Mouse (Mus musculus) heart, postnatal 10 days (tissue): ENCODE data around the gene Myo16. TPM values are rescaled to one million over a fixed set of nuclear protein-coding genes. Genes with fewer than 3 reads are reported as not detected.

ENCODE experiments used
- DNase-seq, 2 experiments: peaks; one replicate each; pipeline ENCODE4 v3.0.0; 2021
- intact Hi-C: fragments of 180-260 bp; cut with DNase I; formaldehyde crosslinking; loops from one replicate; pipeline ENCODE4 v1.15.1; 2025
- total RNA-seq, 2 experiments: library from RNA; stranded (reverse); gene quantifications; 2 replicates each; pipeline ENCODE4 v1.2.3; 2021

Gene Myo16
- total RNA-seq, 2 experiments from 2014 or later, result 7.6 to 8.0 TPM

DNA sequence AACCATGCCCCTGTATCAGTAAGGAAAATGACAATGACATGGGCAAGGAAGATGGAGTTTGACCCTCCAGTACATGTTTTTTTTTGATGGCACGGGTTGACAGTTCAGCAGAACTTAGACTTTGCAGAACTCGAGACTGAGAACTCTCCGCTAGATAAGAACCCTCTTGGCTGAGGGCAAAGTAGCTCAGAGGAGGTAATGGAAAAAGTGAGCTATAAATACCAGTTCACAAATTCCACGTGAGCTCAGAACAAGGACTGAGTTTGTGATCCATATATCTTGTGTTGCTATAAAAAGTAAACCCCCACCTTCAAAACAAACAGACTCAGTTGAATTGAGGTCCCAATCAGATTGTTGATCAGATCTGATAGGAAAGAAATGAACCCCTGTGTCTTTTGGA, 489.5 kb downstream of the Myo16 start:
- DNase-seq, result no peak
- intact Hi-C loops, result loop anchor here (5.0 kb wide), 1 partner anchor 56 kb away; no protein-coding TSS in a partner anchor

DNA sequence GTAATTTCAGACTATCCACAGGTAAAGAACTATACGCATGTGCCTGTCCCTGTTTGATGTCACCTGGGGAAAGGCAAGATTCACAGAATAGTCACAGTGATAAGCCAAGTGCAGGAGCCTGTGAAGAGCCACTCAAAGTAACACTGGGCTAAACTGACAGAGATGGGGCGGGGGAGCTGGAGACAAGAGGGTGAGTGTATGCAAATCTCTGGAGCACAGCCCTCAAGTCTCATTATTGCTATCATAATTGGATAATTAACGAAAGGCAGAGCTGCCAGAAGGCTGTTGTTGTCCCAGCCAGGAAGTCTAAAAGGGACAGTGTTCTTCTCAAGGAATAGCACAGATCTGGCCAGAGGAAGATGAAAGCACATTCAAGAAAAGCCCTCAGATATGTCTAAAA, 490.8 kb downstream of the Myo16 start:
- DNase-seq, result no peak
- intact Hi-C loops, result loop anchor here (5.0 kb wide), 1 partner anchor 57 kb away; no protein-coding TSS in a partner anchor

DNA sequence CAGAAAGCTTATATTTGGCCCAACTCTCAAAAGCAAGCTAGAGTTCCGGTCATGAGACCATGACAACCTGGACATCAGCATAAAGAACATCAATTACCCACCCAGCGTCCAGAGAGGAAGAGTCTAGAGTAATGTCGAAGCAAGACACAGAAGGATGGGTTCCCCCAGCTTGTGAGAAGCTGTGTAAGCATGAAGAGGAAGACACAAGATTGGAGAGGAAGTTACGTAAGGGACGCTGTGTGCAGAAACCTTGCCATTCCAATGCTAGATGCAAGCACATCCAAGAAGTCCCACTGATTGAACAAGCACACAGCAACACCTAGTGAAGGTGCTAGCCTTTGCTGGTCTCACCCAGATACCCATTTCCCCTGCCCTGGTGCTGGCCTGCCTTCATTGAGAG, 492.0 kb downstream of the Myo16 start:
- intact Hi-C loops, result no loop called here
- no peak for DNase-seq

DNA sequence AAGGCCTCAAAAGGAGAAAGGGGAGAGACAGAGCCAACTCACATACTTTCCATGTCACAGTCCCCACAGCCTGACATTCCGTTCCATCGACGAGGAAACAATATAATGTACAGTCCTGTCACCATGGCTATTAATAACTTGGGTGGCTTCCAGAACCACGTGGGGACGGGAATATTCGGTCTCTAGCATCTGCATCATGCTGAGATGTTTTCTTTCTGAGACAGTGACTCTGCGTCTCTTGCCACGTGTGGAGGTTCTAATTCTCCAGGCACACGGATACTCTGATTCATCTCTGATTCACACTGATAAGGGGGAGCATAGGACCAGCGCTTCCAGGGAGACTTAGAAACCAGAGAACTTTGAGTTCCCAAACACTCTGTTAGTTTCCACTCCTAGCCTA, 492.8 kb downstream of the Myo16 start:
- intact Hi-C loops, result no loop called here
- DNase-seq, result no peak

DNA sequence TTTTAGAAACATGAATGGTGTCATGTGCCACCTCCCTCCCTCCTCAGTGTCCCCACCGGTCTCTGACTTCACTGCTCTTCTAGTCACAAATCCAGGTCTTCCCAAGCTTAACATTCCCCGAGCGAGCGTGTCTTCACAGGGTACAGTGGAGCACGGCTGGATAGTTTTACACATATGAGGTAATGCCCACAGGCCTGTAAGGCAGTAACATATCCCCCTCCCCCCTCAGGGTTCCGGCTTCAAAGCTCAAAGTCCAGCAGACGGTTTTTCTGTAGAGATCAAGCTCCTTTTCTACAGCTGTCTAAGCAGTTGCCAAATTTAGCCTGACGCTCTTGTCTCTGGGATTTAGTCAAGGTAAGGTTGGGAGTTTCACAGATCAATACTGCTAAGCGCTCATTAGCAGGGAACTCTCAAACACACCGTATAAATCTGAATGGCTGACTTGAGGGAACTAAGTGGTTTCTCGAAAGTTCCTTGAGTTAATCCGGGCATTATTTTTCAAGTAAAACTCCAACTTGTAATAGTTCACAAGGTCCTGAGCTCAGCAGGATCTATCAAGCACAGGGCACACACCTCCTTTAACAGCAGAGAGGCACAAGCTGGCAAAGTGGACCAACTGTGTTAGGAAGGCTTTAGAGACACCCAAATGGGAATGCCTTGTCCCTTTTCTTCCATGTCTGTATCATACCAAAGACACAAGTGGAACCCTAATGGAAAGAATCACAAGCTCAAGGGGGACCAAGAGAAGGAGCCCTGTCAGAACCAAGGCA, 498.0 kb downstream of the Myo16 start:
- intact Hi-C loops, result loop anchor here (5.0 kb wide), 3 partner anchors 161 to 531 kb away; partner anchors contain the start of gene Irs2
- DNase-seq, result no peak

DNA sequence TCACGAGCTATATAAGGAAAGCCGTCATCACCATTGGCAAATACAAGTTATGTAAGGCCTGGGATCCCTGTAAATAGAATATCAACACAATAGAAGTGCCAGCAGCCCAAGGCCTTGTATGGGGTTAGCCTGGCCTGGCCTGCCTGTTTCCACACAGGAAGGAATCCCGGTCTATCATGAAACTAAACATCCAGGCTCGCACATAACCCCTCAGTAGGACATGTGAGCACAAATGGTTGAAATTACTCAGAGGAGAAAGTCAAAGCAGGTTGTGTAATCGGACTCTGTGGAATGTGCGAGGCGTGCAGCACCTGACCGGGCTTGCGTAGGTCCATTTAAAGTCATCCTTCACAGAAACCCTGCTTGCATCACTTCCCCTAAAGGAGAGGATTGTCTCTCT, 499.6 kb downstream of the Myo16 start:
- peak; percentile 61 to 74 for DNase-seq
- intact Hi-C loops, result loop anchor here (5.0 kb wide), 3 partner anchors 159 to 529 kb away; partner anchors contain the start of gene Irs2

DNA sequence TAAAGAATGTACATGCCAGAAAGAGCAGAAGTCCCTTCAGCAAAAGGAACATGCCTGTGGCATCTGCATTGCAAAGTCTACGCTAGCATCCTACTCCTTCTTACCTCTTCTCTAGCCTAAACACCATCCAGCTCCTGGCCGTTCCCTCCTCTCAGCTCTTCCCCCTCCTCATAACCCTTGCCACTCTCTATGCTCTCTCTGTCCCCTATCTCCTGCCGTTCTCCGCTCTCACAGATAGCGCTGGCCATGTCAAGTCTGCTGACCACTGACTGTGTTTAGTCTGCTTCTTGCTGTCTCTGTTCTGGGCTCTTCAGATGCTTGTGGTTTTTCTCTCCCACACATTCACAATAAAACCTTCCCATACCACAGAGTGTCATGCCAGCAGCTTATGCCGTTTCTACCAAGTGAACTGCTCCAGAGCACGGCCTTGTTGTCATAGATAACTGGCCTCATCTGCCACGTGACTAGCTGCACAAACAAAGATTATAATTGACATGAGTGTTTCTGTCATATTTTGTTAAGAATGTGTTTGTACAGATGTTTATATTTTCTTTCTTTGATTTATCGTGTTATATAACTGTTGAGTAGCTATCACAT, 501.3 kb downstream of the Myo16 start:
- intact Hi-C loops, result loop anchor here (5.0 kb wide), 3 partner anchors 157 to 527 kb away; partner anchors contain the start of gene Irs2
- no peak for DNase-seq

DNA sequence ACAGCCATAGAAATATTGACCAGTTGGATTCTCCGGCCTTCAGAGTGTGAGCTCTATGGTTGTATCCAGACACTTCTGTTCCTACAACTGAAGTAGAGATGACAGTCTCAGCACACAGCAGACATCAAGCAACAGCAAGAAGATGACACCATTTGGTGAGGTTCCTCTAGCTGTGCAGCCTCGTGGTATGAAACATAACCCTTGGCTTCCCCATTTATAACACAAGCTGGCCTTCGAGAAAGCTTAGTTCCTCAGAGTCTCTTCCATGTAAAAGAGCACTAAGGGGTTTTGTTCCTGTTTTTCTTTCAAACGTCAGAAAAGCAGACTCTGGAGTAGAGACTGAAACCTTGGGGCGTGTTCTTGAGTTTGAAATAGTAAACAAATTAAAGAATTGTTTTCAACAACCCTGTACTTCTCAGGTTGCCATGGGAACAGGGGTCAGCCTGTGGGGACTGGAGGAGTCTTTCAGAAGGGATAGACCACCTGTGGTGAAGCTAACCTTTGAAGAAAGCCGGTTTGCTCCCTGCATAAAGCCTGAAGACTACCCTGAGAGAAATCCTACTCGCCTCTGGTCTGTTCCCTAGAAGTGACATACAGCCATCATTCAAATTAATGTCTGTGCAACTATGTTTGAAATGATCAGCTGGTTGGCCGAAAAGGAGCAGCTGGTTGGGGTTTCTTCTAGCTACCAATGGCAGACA, 510.2 kb downstream of the Myo16 start:
- DNase-seq, result no peak
- intact Hi-C loops, result no loop called here

DNA sequence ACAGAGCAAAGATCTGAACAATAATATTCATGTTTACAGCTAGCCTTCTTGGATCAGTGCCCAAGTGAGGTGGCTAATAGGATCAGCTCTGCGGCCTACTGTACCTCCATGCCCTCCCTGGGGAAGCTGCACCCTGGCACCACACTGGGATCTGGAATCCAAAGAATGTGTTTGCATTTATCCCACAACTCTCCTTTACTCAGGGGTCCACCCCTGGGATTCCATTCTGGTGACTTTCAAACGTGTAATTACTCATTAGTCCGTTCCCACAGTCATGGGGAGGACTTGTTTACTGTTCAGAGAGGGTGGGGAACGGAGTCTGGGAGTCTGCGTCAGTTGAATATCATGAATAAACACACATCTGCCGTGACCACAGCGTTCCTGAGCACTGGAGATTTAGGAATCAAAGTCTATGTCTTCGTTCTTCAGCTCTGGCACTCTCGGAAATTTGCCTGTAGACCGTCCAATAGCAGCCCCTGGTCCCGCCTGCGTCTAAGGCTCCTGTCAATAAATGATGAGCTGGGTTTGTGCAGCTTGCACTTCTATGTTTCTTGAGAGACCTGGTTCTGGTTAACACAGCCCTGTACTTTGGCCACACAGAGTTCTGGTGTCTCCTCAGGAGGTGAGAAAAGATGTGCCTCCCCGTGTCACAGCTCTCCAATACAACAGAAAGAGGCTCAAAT, 511.3 kb downstream of the Myo16 start:
- no peak for DNase-seq
- intact Hi-C loops, result no loop called here

DNA sequence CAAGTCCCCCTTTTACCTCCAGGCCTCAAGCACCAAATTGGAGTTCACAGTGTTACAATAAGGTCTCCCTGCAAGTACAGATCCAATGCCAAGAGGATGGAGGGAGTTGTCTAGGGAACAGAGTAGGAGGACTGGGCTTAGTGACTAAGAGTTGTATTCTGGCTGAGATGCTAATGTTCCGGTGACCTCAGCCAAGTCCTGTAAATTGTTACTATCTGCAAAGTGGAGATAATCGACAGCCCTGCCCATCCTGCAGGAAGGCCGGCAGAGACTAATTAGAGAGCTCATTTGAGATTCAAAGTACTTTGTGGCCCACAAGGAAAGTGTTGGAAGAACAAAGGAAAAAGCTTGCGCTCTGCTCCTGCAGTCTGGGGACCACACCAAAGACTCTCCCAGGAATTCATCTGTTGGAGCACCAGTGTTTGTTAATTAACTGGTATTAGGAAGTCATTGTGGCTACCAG, 512.1 kb downstream of the Myo16 start:
- intact Hi-C loops, result no loop called here
- no peak for DNase-seq

DNA sequence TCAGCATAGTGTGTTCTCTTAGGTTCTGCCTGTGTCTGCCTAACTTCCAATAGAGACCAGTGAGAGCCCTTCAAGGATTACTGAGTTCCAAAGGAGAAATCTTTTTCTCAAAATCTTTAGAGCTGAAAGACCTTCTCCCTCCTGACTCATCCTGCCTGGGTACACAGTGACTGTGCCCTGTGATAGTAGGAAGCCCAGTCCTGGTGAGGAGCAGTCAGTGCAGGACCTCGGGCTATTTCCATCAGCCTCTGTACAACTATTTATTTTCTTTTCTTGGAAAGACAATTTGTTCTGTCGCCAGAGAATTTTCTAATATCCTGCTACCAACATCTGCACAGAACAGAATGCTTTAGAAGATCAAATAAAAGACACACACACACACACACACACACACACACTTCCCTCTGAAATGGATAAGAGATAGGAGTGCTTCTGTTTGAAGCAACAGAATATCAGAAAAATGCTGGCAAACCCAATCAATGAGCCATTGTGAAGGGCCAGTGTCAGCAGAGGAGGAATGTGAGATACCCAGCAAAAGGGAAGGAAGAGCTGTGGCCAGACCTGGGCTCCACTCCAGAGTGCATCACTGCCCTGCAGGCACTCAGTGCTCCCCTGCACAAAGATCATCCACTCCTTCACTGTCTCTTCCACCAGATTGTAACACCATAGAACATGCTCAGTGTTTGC, 518.3 kb downstream of the Myo16 start:
- no peak for DNase-seq
- intact Hi-C loops, result loop anchor here (5.0 kb wide), 1 partner anchor 130 kb away; no protein-coding TSS in a partner anchor

DNA sequence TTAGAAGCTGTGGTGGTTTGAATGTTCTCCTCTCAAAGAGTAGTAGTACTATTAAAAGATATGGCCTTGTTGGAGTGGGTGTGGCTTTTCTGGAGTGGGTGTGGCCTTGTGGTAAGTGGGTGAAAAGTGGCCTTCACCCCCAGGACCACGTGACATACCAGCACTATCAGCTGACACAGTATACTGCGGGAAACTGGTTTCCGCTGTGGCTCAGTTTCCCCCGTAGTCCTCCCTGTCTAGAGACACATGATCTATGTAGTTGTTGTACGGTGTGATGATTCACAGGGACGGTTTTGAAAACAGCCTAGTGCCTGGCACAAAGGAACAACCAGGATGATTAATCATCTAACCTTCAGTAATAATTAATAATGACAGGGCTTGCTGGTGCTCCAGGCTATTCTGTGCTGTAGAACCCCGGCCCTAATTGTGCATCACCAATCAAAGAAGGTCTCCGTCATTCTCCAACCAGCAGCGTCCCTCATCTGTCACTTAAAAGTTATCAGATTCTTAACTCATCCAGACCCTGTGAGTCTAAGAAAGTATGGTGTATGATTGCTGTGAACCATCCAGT, 524.2 kb downstream of the Myo16 start:
- no peak for DNase-seq
- intact Hi-C loops, result no loop called here

DNA sequence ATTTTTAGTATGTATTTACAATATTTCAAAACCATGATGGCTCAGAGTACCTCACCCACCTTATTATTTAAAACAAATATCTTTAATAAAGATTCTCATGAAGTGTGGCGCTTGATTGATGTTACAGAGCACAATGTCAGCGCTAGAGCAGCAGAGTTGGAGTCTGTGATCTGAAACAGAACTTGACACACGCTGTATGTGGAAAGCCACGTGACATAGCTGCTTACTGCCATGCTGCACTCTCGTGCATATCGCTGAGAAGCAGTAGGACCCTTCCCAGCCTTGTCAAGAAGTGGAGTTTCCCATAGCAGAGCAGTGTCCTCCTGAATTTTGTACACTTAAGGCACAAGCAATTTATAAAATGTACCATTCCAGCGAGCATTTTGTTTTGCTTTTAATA, 528.2 kb downstream of the Myo16 start:
- intact Hi-C loops, result no loop called here
- DNase-seq, result no peak

DNA sequence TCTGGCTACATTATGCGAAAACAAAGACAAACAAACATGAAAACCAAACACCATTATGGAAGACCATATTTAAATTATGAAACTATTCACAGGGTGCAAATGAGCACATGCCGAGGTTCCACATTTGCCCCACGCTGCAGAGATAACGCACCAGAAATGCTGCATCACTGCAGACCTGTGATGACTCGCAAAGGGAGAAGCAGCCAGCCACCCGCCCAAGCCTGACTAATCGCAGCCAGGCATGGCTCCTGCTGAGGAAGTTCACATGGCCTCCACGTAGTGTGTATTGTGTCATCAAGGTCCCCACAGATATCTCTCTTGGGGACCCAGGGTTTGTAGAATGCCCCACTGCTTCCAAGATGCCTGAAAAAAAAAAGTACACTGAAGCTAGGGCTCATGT, 529.4 kb downstream of the Myo16 start:
- intact Hi-C loops, result no loop called here
- no peak for DNase-seq

Other genes starting within 250 kb of the Myo16 start
- gene Lig4, start 176.2 kb upstream of the Myo16 start, total RNA-seq, result 1 to 10 TPM; 5.9 to 6.5 TPM
- gene Abhd13, start 176.2 kb upstream of the Myo16 start, total RNA-seq, result 10 to 100 TPM; 19.7 to 20.0 TPM
- 1 to 10 TPM; 3.9 to 6.4 TPM for gene Tnfsf13b, start 147.4 kb upstream of the Myo16 start, total RNA-seq